Mouse (Mus musculus) bone marrow macrophage, adult 2 months (primary cell): ENCODE measurements around the gene 7530416G11Rik. TPM values are rescaled to one million over a fixed set of nuclear protein-coding genes. Genes with fewer than 3 reads are reported as not detected.

Experiments
- H3K27ac ChIP-seq: 2 replicates; pipeline ENCODE4 v1.5.1; 2012; ENCODE audit warnings: low read depth, low read length; ENCODE audit not compliant: insufficient read depth
- H3K4me1 ChIP-seq: 2 replicates; pipeline ENCODE4 v1.6.1; 2012; ENCODE audit warnings: low read length; ENCODE audit not compliant: control insufficient read depth, insufficient read depth
- H3K4me3 ChIP-seq: 2 replicates; pipeline ENCODE4 v1.5.1; 2012; ENCODE audit warnings: mild to moderate bottlenecking, low read length, moderate library complexity; ENCODE audit not compliant: insufficient read depth
- CTCF ChIP-seq: IDR thresholded peaks from 2 replicates; pipeline ENCODE4 v1.5.1; 2012; ENCODE audit warnings: low read depth, mild to moderate bottlenecking, low read length, moderate library complexity
- POLR2A ChIP-seq: IDR thresholded peaks from 2 replicates; pipeline ENCODE4 v1.6.1; 2012; ENCODE audit warnings: mild to moderate bottlenecking, low read depth, low read length, borderline replicate concordance
- polyA plus RNA-seq: library from polyadenylated mRNA; stranded (reverse); fragments of >200 nt; gene quantifications from 2 replicates; pipeline ENCODE4 v1.2.4, GENCODE M21; 2012; ENCODE audit not compliant: missing spikeins, insufficient read depth, insufficient read length

7530416G11Rik gene
- polyA plus RNA-seq, 1 experiment = not detected

DNA sequence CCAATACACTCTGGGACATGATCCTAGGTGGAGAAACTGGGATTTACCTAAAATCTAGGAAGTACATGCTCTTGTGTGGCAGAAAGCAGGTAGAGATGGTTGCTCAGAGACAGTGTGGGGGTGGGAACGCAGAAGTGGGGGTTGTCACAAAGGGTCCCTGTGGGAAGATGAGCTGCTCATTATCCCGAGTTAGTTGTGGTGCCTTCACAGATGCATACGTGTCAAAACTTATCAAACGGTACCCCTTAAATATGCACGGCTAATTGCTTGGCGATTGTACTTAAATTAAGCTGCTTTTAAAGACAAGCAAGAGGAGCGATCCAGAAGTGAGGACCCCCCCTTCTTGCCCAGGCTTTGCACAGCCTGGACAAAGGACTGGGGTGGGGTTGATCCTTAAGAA lies 13.3 kb downstream of the 7530416G11Rik start:
- H3K4me1 ChIP-seq = no peaks in the 10 kb centered on the region

DNA sequence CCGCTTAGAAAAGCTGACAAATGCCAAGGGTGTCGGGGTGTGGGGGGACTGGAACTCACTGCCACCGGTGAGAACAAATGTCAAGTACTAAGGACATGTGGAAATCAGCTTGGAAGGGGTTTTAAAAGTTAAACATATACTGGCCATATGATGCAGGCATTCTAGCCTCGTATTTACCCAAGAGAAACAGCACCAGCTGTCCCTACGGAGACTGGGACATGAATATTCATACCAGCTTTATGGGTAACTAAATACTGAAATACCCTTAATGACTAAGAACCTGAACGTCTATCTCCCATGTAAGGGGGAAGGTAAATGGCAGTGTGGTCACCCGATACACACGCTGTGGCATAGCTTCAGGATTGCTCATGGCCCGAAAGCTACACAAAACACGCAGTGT lies 14.1 kb downstream of the 7530416G11Rik start:
- no peak for TF ChIP-seq POLR2A
- no peak for TF ChIP-seq CTCF
- H3K27ac ChIP-seq = no peak overlapping the region
- H3K4me1 ChIP-seq = no peaks in the 10 kb centered on the region
- H3K4me3 ChIP-seq = no peak overlapping the region

More for the DNA sequence above, 13.3 kb downstream of the 7530416G11Rik start:
- Histone ChIP-seq H3K4me3 (no peak overlapping the region), H3K27ac (no peak overlapping the region)
- TF ChIP-seq CTCF (no peak), POLR2A (no peak)

DNA sequence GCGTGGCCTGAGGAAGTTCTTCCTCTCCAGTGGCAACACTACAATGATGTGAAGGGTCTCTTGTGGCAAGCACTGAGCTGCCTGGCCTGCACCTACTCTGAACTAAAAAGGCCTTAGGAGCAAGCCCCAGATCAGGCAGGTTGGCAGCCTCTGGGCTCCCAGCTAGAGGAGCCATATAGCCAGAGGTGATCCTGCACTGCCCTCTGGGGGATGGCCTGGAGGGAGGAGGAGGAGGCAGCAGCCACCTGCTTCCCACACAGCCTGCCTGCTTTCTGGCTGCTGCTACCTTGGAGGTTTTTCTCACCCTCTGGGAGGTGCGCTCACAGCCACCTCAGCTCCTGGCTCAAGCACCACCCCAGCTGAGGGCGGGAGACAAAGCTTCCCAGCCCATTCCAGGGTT lies 22.4 kb downstream of the 7530416G11Rik start:
- no peaks in the 10 kb centered on the region for H3K4me1 ChIP-seq
- TF ChIP-seq CTCF = no peak
- no peak for TF ChIP-seq POLR2A
- H3K4me3 ChIP-seq = no peak overlapping the region
- no peak overlapping the region for H3K27ac ChIP-seq

DNA sequence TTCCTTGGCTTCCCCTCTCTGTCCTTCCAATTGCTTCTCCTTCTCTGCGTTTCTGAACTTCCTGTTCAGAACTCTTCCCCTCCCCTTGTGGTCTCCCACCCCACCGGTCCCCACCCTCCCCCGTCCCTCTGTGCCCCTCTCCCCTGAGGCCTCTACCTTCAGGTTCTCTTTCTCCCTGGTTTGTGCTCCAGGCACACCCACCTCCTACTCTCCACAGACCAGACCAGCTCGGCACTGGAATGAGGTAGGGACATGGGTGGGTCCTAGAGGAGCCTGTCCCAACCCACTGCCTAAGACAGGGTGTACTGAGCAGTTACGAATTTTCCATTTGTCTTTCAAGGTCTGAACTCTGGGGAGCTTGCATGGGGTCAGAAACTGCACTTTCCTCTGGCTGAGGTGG lies 23.1 kb downstream of the 7530416G11Rik start:
- H3K4me3 ChIP-seq = no peak overlapping the region

DNA sequence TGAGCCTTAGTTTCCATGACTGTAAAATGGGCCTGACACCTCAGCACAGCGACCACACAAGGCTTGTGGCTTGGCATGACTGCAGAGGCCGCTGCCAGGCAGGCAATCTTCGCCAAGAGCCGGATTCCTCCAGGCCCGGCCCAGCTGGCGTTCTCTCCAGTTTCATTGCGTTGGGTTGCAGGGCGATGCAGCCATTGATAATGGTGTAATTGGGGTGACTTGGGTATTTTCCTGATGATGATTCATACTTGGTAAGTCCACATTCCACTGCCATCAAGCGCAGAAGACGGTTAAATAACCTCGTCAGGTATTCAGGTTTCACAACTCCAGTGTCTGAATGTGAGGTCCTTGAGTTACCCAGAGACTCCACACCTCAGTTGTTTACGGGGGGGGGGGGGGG lies 23.7 kb downstream of the 7530416G11Rik start:
- Histone ChIP-seq H3K27ac (no peak overlapping the region), H3K4me3 (no peak overlapping the region), H3K4me1 (no peaks in the 10 kb centered on the region)
- TF ChIP-seq CTCF (no peak), POLR2A (no peak)

More for the DNA sequence above, 23.1 kb downstream of the 7530416G11Rik start:
- Histone ChIP-seq H3K4me1 (no peaks in the 10 kb centered on the region), H3K27ac (no peak overlapping the region)
- TF ChIP-seq CTCF = no peak
- no peak for TF ChIP-seq POLR2A

DNA sequence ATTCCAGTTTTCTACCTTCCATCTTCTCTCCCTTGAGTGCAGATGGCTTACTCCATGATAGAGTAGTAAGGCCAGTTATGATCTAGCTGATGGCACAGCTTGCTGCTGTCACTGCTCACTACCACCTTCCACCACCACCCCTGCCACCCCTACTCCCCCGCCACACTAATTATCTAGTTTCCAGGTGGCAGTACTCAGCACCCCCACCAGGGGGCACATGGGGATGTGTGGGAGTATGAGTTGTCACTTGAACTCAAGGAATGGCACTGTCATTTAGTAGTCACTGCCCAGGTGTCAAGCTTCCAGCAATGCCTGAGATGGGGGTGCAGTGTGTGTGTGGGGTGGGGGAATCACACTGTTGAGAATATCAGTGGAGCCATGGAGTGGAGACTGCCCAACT lies 25.4 kb downstream of the 7530416G11Rik start:
- Histone ChIP-seq H3K27ac (no peak overlapping the region), H3K4me1 (no peaks in the 10 kb centered on the region), H3K4me3 (no peak overlapping the region)
- peak; percentile 49; the same call in 1 of the 2 replicates for TF ChIP-seq CTCF
- no peak for TF ChIP-seq POLR2A

DNA sequence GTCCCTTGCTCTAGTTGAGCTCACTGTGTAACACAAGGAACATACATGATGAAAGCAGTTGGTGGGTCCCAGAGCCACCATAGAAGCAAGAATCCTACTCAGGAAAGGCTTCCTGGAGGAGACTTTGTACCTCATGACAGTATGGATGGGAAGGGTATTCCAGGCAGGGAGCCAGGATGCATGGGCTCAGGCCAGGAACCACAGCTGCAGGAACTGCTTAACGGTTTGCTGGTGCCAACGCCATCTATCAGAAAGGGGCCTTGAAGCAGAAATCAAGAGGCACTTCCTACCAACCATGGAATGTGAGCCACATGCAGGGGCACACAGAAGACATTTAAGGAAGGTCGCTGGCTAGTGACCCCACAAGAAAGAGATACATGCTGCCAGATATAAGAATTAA lies 28.3 kb downstream of the 7530416G11Rik start:
- no peak overlapping the region for H3K4me3 ChIP-seq
- no peaks in the 10 kb centered on the region for H3K4me1 ChIP-seq
- TF ChIP-seq POLR2A (no peak), CTCF (no peak)
- no peak overlapping the region for H3K27ac ChIP-seq

DNA sequence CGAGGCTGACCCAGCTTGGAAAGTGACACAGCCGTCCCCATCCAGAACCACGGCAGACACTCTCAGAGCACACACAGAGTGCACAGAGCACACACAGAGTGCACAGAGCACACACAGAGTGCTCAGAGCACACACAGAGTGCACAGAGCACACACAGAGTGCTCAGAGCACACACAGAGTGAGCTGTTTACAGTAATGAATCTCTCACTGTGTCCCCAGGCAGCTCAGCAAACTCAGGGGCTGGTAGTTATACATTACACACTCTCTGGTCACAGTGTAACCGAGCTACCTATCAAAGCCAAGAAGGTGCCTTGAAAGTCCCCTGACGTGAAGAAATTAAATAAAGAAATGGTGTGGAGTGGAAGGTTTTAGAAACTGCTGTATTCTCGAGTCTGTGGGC lies 33.6 kb downstream of the 7530416G11Rik start:
- Histone ChIP-seq H3K4me1 (no peaks in the 10 kb centered on the region), H3K4me3 (no peak overlapping the region), H3K27ac (no peak overlapping the region)
- TF ChIP-seq POLR2A = no peak
- TF ChIP-seq CTCF = no peak

DNA sequence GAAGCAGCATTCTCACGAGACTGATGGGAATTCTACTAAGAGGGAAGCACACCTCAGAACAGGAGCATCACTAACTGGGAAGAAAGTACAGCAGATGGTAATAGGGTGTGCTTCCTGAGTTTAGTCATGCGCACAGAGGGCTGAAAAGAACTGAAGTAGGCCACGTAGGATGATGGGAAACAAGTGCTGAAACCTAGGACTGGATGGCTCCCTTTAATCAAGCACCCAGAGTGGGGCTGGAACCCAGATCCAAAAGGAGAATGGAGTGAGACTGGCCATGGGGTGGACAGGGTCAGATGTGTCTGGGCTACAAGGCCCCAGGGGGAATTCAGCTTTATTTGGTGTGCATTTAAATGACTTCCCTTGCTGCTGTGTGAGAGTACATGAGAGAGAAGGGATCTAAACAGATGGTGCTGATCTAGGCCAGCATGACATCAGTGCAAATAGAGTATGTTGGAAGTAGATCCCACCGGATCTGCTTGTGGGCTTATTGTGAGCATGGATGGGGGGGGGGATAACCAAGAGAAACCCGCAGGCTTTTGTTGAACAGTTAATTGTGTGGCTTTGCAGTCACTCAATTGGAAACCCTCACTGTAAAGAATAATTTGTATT lies 36.5 kb downstream of the 7530416G11Rik start:
- TF ChIP-seq CTCF = no peak
- Histone ChIP-seq H3K4me1 (no peaks in the 10 kb centered on the region), H3K4me3 (no peak overlapping the region), H3K27ac (no peak overlapping the region)

DNA sequence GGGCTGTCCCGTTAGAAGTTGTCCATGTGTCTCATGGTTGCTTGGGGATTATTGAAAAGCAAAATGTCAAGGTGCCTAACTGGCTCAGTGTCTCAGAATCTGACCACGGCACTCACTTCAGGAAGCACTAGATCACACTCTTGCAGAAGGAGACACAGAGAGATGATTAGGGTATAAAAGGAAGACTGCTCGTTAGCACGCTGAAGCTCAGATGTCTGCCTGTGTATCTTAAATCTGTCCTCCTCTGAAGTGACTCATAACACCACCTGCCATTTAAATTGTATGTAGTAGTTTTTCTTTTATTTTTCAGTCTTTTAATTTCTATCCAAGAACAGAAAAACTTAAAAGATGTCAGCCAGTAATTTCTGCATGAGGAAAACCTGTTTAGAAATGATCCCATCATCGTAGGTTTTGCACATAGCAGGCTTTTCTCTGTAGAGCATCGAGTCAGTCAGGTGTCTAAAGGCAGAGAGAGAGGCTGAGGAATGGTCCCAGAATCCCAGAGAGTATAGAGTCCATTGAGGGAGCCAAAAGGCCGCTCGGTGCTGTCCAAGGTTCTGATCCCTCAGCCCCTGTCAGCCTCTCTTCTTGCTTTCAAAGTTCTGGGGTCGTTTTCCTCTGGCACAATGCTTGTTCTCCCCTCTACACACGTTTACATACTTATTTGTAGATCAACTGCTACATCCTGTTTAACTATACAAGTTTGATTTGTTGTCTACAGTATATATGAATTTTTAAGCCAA lies 38.0 kb downstream of the 7530416G11Rik start:
- no peaks in the 10 kb centered on the region for H3K4me1 ChIP-seq
- TF ChIP-seq POLR2A (no peak), CTCF (no peak)
- no peak overlapping the region for H3K4me3 ChIP-seq
- no peak overlapping the region for H3K27ac ChIP-seq
